Mouse (Mus musculus) cerebellum, adult 2 months (tissue): Measurements from ENCODE around the gene Gen1.

Source experiments
- CTCF ChIP-seq: fragments of 200-500 bp; IDR thresholded peaks from 2 replicates; pipeline ENCODE4 v1.5.1; 2011; ENCODE audit warnings: low read depth, mild to moderate bottlenecking, control low read depth, low read length, moderate library complexity, borderline replicate concordance; ENCODE audit not compliant: insufficient read depth
- POLR2A ChIP-seq: fragments of 200-500 bp; IDR thresholded peaks from 2 replicates; pipeline ENCODE4 v1.6.1; 2011; ENCODE audit warnings: low read length, control low read depth, borderline replicate concordance; ENCODE audit not compliant: insufficient read depth

GRCm38 (mm10) chr12:11196142-11196597, 69.4 kb downstream of the Gen1 start:
- no peak for TF ChIP-seq POLR2A
- TF ChIP-seq CTCF, result peak; percentile 71
